Mouse (Mus musculus) ES-CJ7 (cell line): ENCODE measurements around the gene Samd4b.

Source experiments
- DNase-seq: peaks from one replicate; pipeline ENCODE4 v3.0.0; 2011; ENCODE audit warnings: low read depth, low spot score

Gene Samd4b

GRCm38 (mm10) chr7:28597642-28598446, at the start of gene Samd4b, which contains the start of gene Pak4:
Gene Samd4b, minus strand, starts transcription at chr7:28598144.
Gene Pak4, minus strand, starts transcription at chr7:28598185.
- peak; percentile 98 for DNase-seq

GRCm38 (mm10) chr7:28647016-28647415, 49.1 kb upstream of the Samd4b start:
- peak; percentile 56 for DNase-seq

- DNase-seq, result no peak
Observed at GRCm38 (mm10) chr7:28645947-28646475, 48.1 kb upstream of the Samd4b start.

GRCm38 (mm10) chr7:28645366-28645765, 47.4 kb upstream of the Samd4b start:
- DNase-seq, result no peak

GRCm38 (mm10) chr7:28641546-28641945, 43.6 kb upstream of the Samd4b start:
- DNase-seq, result no peak

GRCm38 (mm10) chr7:28637511-28637910, 39.6 kb upstream of the Samd4b start:
- no peak for DNase-seq

- DNase-seq, result no peak
Observed at GRCm38 (mm10) chr7:28634128-28634527, 36.2 kb upstream of the Samd4b start.

- DNase-seq, result no peak
Observed at GRCm38 (mm10) chr7:28631073-28631472, 33.1 kb upstream of the Samd4b start, which contains the start of gene Acp7. Gene Acp7, minus strand, starts transcription at chr7:28631332.

GRCm38 (mm10) chr7:28624791-28625190, 26.8 kb upstream of the Samd4b start:
- peak; percentile 70 for DNase-seq

GRCm38 (mm10) chr7:28619098-28619715, 21.3 kb upstream of the Samd4b start:
- DNase-seq, result no peak

- no peak for DNase-seq
Observed at GRCm38 (mm10) chr7:28605951-28606350, 8.0 kb upstream of the Samd4b start.

GRCm38 (mm10) chr7:28603788-28604187, 5.8 kb upstream of the Samd4b start:
- peak; percentile 64 for DNase-seq

GRCm38 (mm10) chr7:28603136-28603535, 5.2 kb upstream of the Samd4b start:
- no peak for DNase-seq

GRCm38 (mm10) chr7:28601668-28602067, 3.7 kb upstream of the Samd4b start:
- DNase-seq, result peak; percentile 69

GRCm38 (mm10) chr7:28601029-28601428, 3.1 kb upstream of the Samd4b start:
- DNase-seq, result peak; percentile 75

- DNase-seq, result no peak
Observed at GRCm38 (mm10) chr7:28598951-28599350, 1.0 kb upstream of the Samd4b start.

GRCm38 (mm10) chr7:28597277-28597570, 720 bp downstream of the Samd4b start:
- DNase-seq, result no peak

- peak; percentile 94 for DNase-seq
Observed at GRCm38 (mm10) chr7:28596436-28597276, 1.3 kb downstream of the Samd4b start.

- DNase-seq, result no peak
Observed at GRCm38 (mm10) chr7:28595751-28596435, 2.1 kb downstream of the Samd4b start.

- no peak for DNase-seq
Observed at GRCm38 (mm10) chr7:28593206-28594111, 4.5 kb downstream of the Samd4b start.
